Comparison of ENCODE assay signal across 9 mouse cellular contexts in the genomic region with DNA sequence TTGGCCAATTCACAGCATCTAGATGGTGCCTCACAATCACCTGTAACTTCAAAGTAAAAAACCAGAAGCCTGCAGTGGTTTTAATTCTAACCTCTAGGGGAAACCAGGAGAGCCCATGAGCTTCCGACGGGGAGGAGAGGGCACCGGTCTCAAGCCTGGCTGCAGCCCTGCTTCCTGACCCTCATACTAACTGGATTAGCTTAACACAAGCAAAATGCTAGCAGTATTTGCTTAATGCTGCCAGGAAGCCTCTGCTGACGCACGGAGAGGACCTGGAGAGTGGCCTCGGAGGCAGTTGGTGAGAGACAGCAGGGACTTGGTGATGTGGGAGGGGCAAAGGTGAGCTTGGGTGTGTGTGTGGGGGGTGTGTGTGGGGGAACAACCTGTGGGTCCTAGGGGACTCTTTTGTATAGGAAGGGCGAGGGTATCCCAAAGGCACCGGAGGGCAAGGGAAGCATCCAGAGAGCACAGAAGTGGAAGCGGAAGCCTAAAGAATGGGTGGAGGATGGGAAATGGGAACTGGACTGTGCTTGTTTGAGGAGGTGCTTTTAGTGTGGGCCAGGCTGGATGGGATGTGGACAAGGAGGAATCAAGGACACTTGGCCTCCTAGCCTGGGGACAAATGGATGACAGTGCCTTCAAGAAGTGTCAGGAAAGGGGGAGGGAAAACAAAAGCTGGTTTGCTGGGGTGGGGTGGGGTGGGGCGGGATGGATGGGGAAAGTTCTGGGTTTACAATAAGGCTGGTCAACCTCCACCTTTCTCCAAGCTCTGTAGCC. TPM values are rescaled to one million over a fixed set of nuclear protein-coding genes. Genes with fewer than 3 reads are reported as not detected.
DNase-seq lines count a peak whose midpoint lies in the region; ATAC-seq and TF ChIP-seq lines count a peak whose summit lies in the region.
"Had no signal": no experiment of that assay in that cellular context is flagged by ENCODE, and none has a peak within 500 bp of the region (broad histone marks: within the 10 kb centered on the region; RNA-seq: fewer than 3 reads in every experiment).

A gene (plus strand): TSS at position 141 of the 777 bp plus-strand sequence.

- no peak within 1 kb of the TSS for H3K27ac ChIP-seq in hindbrain, embryonic 11.5 days (ENCODE audit: low read depth, low read length)
- H3K27ac ChIP-seq in liver, embryonic 13.5 days = no peak within 1 kb of the TSS

- no peak within 1 kb of the TSS for H3K4me3 ChIP-seq in lung, adult 2 months (replicated peaks; ENCODE audit: extremely low read depth, low read depth, low read length)
- H3K4me3 ChIP-seq in hindbrain, embryonic 11.5 days (ENCODE audit: low read depth, low read length) = no peak within 1 kb of the TSS
- no peak within 1 kb of the TSS for H3K4me3 ChIP-seq in liver, embryonic 13.5 days (replicated peaks)
- H3K4me3 ChIP-seq: erythroblast, embryonic 14.5 days had no signal

- H3K4me2 ChIP-seq in hindbrain, embryonic 11.5 days (replicated peaks; ENCODE audit: low read depth, low read length) = no peak within 1 kb of the TSS
- no peak within 1 kb of the TSS for H3K4me2 ChIP-seq in liver, embryonic 13.5 days

- no peak within 1 kb of the TSS for H3K9ac ChIP-seq in hindbrain, embryonic 11.5 days (ENCODE audit: low read depth, low read length)
- H3K9ac ChIP-seq in liver, embryonic 13.5 days = no peak within 1 kb of the TSS

- no peak for TF ChIP-seq POLR2A in lung, adult 2 months (IDR thresholded peaks at IDR 0.05; ENCODE audit: borderline replicate concordance, extremely low read depth, low read depth, low read length)

- WGBS in lung, adult 2 months = 60% methylated on average over 10 of the region's 10 CpGs
- 68% methylated on average over 10 of the region's 10 CpGs for WGBS in hindbrain, embryonic 11.5 days
- 62% methylated on average over 10 of the region's 10 CpGs for WGBS in liver, embryonic 13.5 days (ENCODE audit: insufficient replicate concordance)

- no peak for ATAC-seq in hindbrain, embryonic 11.5 days (ENCODE audit: low FRiP score)
- no peak for ATAC-seq in liver, embryonic 13.5 days (ENCODE audit: low read depth)

- no peaks in the 10 kb centered on the region for H3K36me3 ChIP-seq in hindbrain, embryonic 11.5 days (ENCODE audit: control insufficient read depth, insufficient read depth, low read length)
- H3K36me3 ChIP-seq in liver, embryonic 13.5 days = no peaks in the 10 kb centered on the region

- no peaks in the 10 kb centered on the region for H3K27me3 ChIP-seq in hindbrain, embryonic 11.5 days (ENCODE audit: control insufficient read depth, insufficient read depth, low read length)
- no peaks in the 10 kb centered on the region for H3K27me3 ChIP-seq in liver, embryonic 13.5 days

- H3K9me3 ChIP-seq in hindbrain, embryonic 11.5 days (ENCODE audit: control insufficient read depth, low read length) = no peaks in the 10 kb centered on the region
- no peaks in the 10 kb centered on the region for H3K9me3 ChIP-seq in liver, embryonic 13.5 days (replicated peaks)

- H3K4me1 ChIP-seq in lung, adult 2 months (ENCODE audit: control insufficient read depth, insufficient read depth, low read length) = 0 out of 2 replicates have a peak, but pooled peaks cover 5% of the 10 kb centered on the region
- H3K4me1 ChIP-seq in hindbrain, embryonic 11.5 days (replicated peaks; ENCODE audit: control insufficient read depth, insufficient read depth, low read length) = 0 out of 2 replicates have a peak, but pooled peaks cover 3% of the 10 kb centered on the region
- peaks cover 50% of the 10 kb centered on the region for H3K4me1 ChIP-seq in liver, embryonic 13.5 days (replicated peaks)

- no peak for TF ChIP-seq CTCF in lung, adult 2 months (IDR thresholded peaks at IDR 0.05; ENCODE audit: insufficient read depth, low read length)

- DNase-seq in lung, adult 2 months = no peak
- DNase-seq in lung, postnatal 36 days = no peak
- no peak for DNase-seq in adrenal gland, postnatal 25 days
- DNase-seq in hindbrain, embryonic 11.5 days (ENCODE audit: low spot score) = no peak
- no peak for DNase-seq in liver, embryonic 13.5 days
- DNase-seq in right cerebral cortex, postnatal 25 days = no peak
- no peak for DNase-seq in right cerebral cortex, postnatal 36 days (ENCODE audit: low spot score in 2 of 2)
- no peak for DNase-seq in kidney, postnatal 4 days

RNA-seq across cellular contexts. Expression of the gene that starts here (rescaled TPM):
- polyA plus RNA-seq in lung, adult 2 months (2012; rRNA removed) = 35.3 and 52.1 TPM in 2 replicates
- 31.7 and 53.8 TPM in 2 replicates for total RNA-seq in adrenal gland, postnatal 25 days (2021)
- 72.2 and 79.6 TPM in 2 replicates for polyA plus RNA-seq in hindbrain, embryonic 11.5 days (2014; fragmentation: Nextera tagmentation; extraction: Ambion mirVana)
- polyA plus RNA-seq in liver, embryonic 13.5 days (2015; fragmentation: Nextera tagmentation; extraction: Ambion mirVana) = 39.5 and 40.4 TPM in 2 replicates
